Mouse (Mus musculus) ES-Bruce4 (cell line): ENCODE measurements around the gene Arhgap8.

Experiments used
- CTCF ChIP-seq: IDR thresholded peaks from one replicate; pipeline ENCODE4 v1.8.1; 2011; ENCODE audit warnings: low read depth, low read length
- POLR2A ChIP-seq: IDR thresholded peaks from one replicate; pipeline ENCODE4 v1.8.1; 2011; ENCODE audit warnings: low read length; ENCODE audit not compliant: insufficient read depth

- TF ChIP-seq CTCF, result no peak
- no peak for TF ChIP-seq POLR2A
These were observed 101.0 kb downstream of the Arhgap8 start for GRCm38 (mm10) chr15:84820811-84821210.
